Mouse (Mus musculus): ENCODE data around the gene 1700056E22Rik. TPM values are rescaled to one million over a fixed set of nuclear protein-coding genes. Genes with fewer than 3 reads are reported as not detected.

Gene 1700056E22Rik
- polyA plus RNA-seq (2015; fragmentation: Nextera tagmentation; extraction: Ambion mirVana) = 1.8 and 2.4 TPM in 2 replicates

GRCm38 (mm10) chr1:184034011-184034557 lies at the start of gene 1700056E22Rik:
TSS of gene 1700056E22Rik (minus strand) at chr1:184034301.
- Histone ChIP-seq H3K9me3 (no peaks in the 10 kb centered on the region), H3K4me2 (replicated peaks) (peak within 1 kb of the TSS; percentile 90), H3K27me3 (0 out of 2 replicates have a peak, but pooled peaks cover 5% of the 10 kb centered on the region), H3K9ac (peak within 1 kb of the TSS; percentile 91), H3K4me3 (peak within 1 kb of the TSS; percentile 71), H3K36me3 (peaks cover 13% of the 10 kb centered on the region), H3K27ac (peak within 1 kb of the TSS; percentile 95), H3K4me1 (peaks cover 20% of the 10 kb centered on the region)
- ATAC-seq (ENCODE audit: low FRiP score, low read depth) = peak; percentile 99
- under 1% methylated on average over 38 of the region's 38 CpGs for WGBS

- WGBS = 83% methylated on average over 7 of the region's 7 CpGs
- Histone ChIP-seq H3K9me3 (no peaks in the 10 kb centered on the region), H3K4me2 (replicated peaks) (no peak overlapping the region), H3K27ac (no peak overlapping the region), H3K4me1 (no peaks in the 10 kb centered on the region), H3K9ac (no peak overlapping the region), H3K36me3 (no peaks in the 10 kb centered on the region), H3K27me3 (no peaks in the 10 kb centered on the region), H3K4me3 (no peak overlapping the region)
- no peak for ATAC-seq (ENCODE audit: low FRiP score, low read depth)
Observed at GRCm38 (mm10) chr1:184083166-184083565, 49.1 kb upstream of the 1700056E22Rik start.

GRCm38 (mm10) chr1:184082661-184083060 lies 48.6 kb upstream of the 1700056E22Rik start:
- H3K9ac ChIP-seq = no peak overlapping the region
- H3K9me3 ChIP-seq = no peaks in the 10 kb centered on the region
- H3K36me3 ChIP-seq = no peaks in the 10 kb centered on the region
- no peak overlapping the region for H3K4me2 ChIP-seq (replicated peaks)
- H3K4me1 ChIP-seq = no peaks in the 10 kb centered on the region
- H3K4me3 ChIP-seq = no peak overlapping the region
- no peaks in the 10 kb centered on the region for H3K27me3 ChIP-seq
- ATAC-seq (ENCODE audit: low FRiP score, low read depth) = no peak
- 73% methylated on average over 3 of the region's 3 CpGs for WGBS
- no peak overlapping the region for H3K27ac ChIP-seq

GRCm38 (mm10) chr1:184079304-184079703 lies 45.2 kb upstream of the 1700056E22Rik start:
- no peak overlapping the region for H3K9ac ChIP-seq
- H3K27me3 ChIP-seq = no peaks in the 10 kb centered on the region
- H3K4me1 ChIP-seq = peaks cover 4% of the 10 kb centered on the region; the same call in 1 of the 2 replicates
- no peak overlapping the region for H3K27ac ChIP-seq
- no peak overlapping the region for H3K4me2 ChIP-seq (replicated peaks)
- 93% methylated on average over 3 of the region's 3 CpGs for WGBS
- no peak overlapping the region for H3K4me3 ChIP-seq
- no peak for ATAC-seq (ENCODE audit: low FRiP score, low read depth)
- H3K9me3 ChIP-seq = no peaks in the 10 kb centered on the region
- H3K36me3 ChIP-seq = peaks cover 1% of the 10 kb centered on the region; the same call in 1 of the 2 replicates

GRCm38 (mm10) chr1:184076756-184077155 lies 42.7 kb upstream of the 1700056E22Rik start:
- Histone ChIP-seq H3K4me1 (peaks cover 4% of the 10 kb centered on the region; the same call in 1 of the 2 replicates), H3K36me3 (peaks cover 14% of the 10 kb centered on the region), H3K4me3 (no peak overlapping the region), H3K4me2 (replicated peaks) (no peak overlapping the region), H3K27me3 (no peaks in the 10 kb centered on the region), H3K9ac (no peak overlapping the region), H3K27ac (peak overlapping the region; percentile 28; the same call in 1 of the 2 replicates), H3K9me3 (no peaks in the 10 kb centered on the region)
- no peak for ATAC-seq (ENCODE audit: low FRiP score, low read depth)
- WGBS = 38% methylated on average over 2 of the region's 2 CpGs

GRCm38 (mm10) chr1:184076065-184076464 lies 42.0 kb upstream of the 1700056E22Rik start:
- H3K9me3 ChIP-seq = no peaks in the 10 kb centered on the region
- H3K36me3 ChIP-seq = peaks cover 20% of the 10 kb centered on the region
- ATAC-seq (ENCODE audit: low FRiP score, low read depth) = no peak
- no peak overlapping the region for H3K4me3 ChIP-seq
- no peak overlapping the region for H3K9ac ChIP-seq
- H3K27ac ChIP-seq = no peak overlapping the region
- peaks cover 4% of the 10 kb centered on the region; the same call in 1 of the 2 replicates for H3K4me1 ChIP-seq
- no peak overlapping the region for H3K4me2 ChIP-seq (replicated peaks)
- H3K27me3 ChIP-seq = no peaks in the 10 kb centered on the region
- WGBS = 79% methylated on average over 6 of the region's 6 CpGs

- no peak overlapping the region for H3K4me3 ChIP-seq
- peaks cover 36% of the 10 kb centered on the region for H3K36me3 ChIP-seq
- H3K27ac ChIP-seq = no peak overlapping the region
- H3K4me1 ChIP-seq = no peaks in the 10 kb centered on the region
- 98% methylated on average over 12 of the region's 12 CpGs for WGBS
- no peak overlapping the region for H3K4me2 ChIP-seq (replicated peaks)
- H3K27me3 ChIP-seq = no peaks in the 10 kb centered on the region
- H3K9me3 ChIP-seq = no peaks in the 10 kb centered on the region
- ATAC-seq (ENCODE audit: low FRiP score, low read depth) = no peak
- no peak overlapping the region for H3K9ac ChIP-seq
Observed at GRCm38 (mm10) chr1:184068971-184069370, 34.9 kb upstream of the 1700056E22Rik start.

GRCm38 (mm10) chr1:184067704-184068558 lies 33.8 kb upstream of the 1700056E22Rik start:
- no peaks in the 10 kb centered on the region for H3K4me1 ChIP-seq
- 93% methylated on average over 18 of the region's 18 CpGs for WGBS
- H3K27me3 ChIP-seq = no peaks in the 10 kb centered on the region
- H3K9me3 ChIP-seq = no peaks in the 10 kb centered on the region
- H3K27ac ChIP-seq = no peak overlapping the region
- H3K9ac ChIP-seq = no peak overlapping the region
- ATAC-seq (ENCODE audit: low FRiP score, low read depth) = no peak
- no peak overlapping the region for H3K4me2 ChIP-seq (replicated peaks)
- H3K4me3 ChIP-seq = no peak overlapping the region
- H3K36me3 ChIP-seq = peaks cover 27% of the 10 kb centered on the region

- no peak overlapping the region for H3K4me3 ChIP-seq
- no peak overlapping the region for H3K27ac ChIP-seq
- peaks cover 25% of the 10 kb centered on the region for H3K36me3 ChIP-seq
- ATAC-seq (ENCODE audit: low FRiP score, low read depth) = no peak
- no peak overlapping the region for H3K9ac ChIP-seq
- WGBS = 77% methylated on average over 11 of the region's 11 CpGs
- no peaks in the 10 kb centered on the region for H3K9me3 ChIP-seq
- no peak overlapping the region for H3K4me2 ChIP-seq (replicated peaks)
- H3K27me3 ChIP-seq = no peaks in the 10 kb centered on the region
- no peaks in the 10 kb centered on the region for H3K4me1 ChIP-seq
Observed at GRCm38 (mm10) chr1:184066460-184067287, 32.6 kb upstream of the 1700056E22Rik start.

GRCm38 (mm10) chr1:184065589-184066361 lies 31.7 kb upstream of the 1700056E22Rik start:
- H3K4me1 ChIP-seq = no peaks in the 10 kb centered on the region
- H3K4me2 ChIP-seq (replicated peaks) = no peak overlapping the region
- 88% methylated on average over 13 of the region's 13 CpGs for WGBS
- no peak for ATAC-seq (ENCODE audit: low FRiP score, low read depth)
- H3K27ac ChIP-seq = no peak overlapping the region
- peaks cover 18% of the 10 kb centered on the region for H3K36me3 ChIP-seq
- no peak overlapping the region for H3K9ac ChIP-seq
- no peaks in the 10 kb centered on the region for H3K9me3 ChIP-seq
- no peak overlapping the region for H3K4me3 ChIP-seq
- no peaks in the 10 kb centered on the region for H3K27me3 ChIP-seq

GRCm38 (mm10) chr1:184064306-184064705 lies 30.2 kb upstream of the 1700056E22Rik start:
- H3K4me2 ChIP-seq (replicated peaks) = no peak overlapping the region
- WGBS = 66% methylated on average over 7 of the region's 7 CpGs
- peaks cover 9% of the 10 kb centered on the region; the same call in 1 of the 2 replicates for H3K36me3 ChIP-seq
- H3K27me3 ChIP-seq = no peaks in the 10 kb centered on the region
- no peak overlapping the region for H3K9ac ChIP-seq
- H3K4me1 ChIP-seq = no peaks in the 10 kb centered on the region
- no peak overlapping the region for H3K4me3 ChIP-seq
- ATAC-seq (ENCODE audit: low FRiP score, low read depth) = no peak
- no peak overlapping the region for H3K27ac ChIP-seq
- H3K9me3 ChIP-seq = no peaks in the 10 kb centered on the region
